Mouse (Mus musculus): Measurements from ENCODE around the gene Cdc26. TPM values are rescaled to one million over a fixed set of nuclear protein-coding genes. Genes with fewer than 3 reads are reported as not detected.

The Cdc26 gene
- total RNA-seq, 2 experiments from 2014 or later, result 94.2 to 102 TPM

DNA sequence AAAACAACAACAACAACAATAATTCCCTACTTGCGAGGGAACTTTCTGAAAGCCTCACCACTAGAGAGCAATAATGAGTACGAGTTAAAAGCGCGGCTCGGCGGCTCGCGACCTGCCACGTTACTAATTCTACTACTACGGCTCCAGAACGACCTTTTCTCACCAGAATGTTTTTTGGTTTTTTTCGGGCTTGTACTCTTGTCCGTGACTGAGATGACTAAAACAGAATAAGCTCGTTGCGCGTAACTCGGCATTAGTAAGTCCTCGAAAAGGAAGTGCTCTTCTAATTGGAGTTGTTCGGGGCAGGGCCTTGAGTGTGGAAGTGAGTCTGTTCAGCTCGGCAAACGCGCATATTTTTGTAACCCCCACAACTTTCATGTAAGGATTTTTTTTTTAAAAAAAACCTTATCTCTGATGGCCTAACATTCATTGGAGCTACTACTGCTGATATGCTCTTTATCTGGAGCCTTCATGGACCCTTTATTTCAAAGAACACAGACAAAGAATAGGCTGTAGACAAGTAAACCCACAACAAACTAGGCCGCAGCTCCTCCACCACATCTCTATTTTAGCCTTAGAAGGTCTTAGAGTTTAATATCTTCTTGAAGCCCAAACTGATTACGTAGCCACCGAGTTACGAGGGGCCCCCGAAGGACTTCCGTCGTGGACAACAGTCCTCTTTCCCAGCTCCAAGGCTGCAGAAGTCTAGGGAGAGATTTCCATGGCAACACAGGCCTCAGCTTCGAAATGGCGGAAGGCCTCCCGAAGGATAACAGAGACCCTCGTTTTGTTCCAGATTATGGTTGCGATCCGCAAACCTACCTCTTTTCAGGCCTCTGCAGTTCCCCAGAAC is 486 bp downstream of the Cdc26 start:
- peak in 1 of 2 experiments; percentile 26 for DNase-seq (ENCODE audit: low spot score in 2 of 2)

DNA sequence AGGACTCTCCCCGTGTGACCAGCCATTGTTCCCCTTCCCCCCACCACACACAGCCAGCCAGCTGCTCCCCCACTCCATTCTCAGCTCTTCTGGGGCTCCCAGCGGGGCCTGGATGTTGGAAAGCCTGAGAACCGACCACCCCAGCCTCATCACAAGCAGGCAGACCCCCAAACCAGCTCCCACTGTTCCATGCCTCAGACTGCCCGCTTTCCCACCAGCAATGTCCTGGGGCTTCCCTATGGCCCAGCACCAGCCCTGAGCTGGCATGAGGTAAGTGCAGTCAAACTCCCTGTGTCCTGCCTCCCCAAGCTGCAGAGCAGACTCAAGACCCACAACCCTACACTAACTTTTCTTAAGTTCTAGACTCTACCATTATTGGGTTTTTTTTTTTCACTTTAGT is 2.3 kb downstream of the Cdc26 start:
- DNase-seq (ENCODE audit: low spot score in 2 of 2), result no peak

DNA sequence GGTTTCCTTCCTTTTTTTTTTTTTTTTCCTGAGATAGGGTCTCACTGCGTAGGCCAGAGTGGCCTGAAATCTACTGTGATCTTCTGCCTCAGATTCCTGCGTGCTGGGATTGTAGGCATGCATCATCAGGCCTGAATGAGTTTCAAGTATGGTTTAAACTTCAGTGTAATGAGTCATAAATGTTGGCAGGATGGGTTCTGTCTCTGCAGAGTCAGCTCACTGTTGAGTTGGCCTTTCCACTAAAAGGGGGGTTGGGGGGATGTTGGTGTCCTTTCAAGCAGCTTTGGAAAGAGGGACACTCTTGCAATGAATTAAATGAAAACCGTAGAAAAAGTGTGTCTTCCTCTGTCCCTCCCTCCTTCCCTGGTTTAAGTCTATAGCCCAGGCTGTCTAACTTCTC is 9.5 kb downstream of the Cdc26 start:
- DNase-seq (ENCODE audit: low spot score in 2 of 2), result no peak

DNA sequence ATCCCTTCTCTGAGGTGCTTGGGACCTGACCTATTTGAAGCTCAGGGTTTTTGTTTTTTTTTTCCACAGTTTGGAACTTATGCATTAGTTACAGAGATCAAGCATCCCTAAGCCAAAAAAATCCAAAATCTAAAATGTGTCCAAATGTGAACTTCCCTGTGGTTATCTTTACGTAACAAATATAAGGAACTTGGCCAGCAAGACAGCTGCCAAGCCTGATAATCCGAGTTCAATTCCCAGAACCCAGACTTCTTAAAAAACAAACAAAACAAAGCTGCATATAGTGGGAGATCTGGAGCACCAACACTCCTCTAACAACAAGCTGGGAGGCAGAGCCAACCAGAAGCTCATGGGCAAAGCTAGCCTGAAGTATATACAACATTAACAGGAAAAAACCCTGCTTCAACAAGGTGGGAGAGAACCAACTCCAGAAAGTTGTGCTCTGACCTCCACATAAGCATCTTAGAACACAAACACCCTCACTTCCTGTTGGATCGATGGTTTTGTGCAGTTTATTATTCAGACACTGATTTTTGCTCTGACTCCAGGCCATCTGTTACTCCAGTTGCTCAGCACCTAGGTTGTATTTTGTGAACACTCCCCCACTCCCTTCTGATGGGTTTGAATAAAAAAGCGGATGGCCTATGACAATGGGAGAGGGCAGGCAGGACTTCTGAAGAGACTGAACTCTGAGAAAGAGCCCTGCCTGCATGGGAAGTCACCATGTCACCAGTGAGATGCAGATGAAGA is 10.7 kb downstream of the Cdc26 start:
- DNase-seq (ENCODE audit: low spot score in 2 of 2), result no peak

GRCm38 (mm10) chr4:62395806-62396205 is 12.6 kb downstream of the Cdc26 start:
- no peak for DNase-seq (ENCODE audit: low spot score in 2 of 2)

DNA sequence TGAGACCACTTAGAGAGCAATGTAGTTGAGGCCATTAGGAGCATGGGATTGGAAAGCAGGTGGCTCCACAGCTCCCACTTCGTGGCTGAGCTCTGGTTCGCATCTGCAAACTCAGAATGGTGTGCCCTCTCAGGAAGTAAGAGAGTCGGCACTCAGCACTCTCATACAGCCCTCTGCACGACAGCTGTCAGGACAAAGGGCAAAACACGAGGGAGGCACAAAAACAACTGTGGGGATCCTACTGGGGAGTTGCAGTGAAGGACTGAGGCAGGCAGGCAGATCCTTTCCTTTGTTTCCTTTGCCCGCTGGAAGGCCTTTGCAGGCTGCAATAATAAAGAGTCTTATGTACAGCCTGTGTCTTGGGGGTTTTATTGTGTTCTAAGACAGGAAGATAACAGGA is 15.0 kb downstream of the Cdc26 start:
- no peak for DNase-seq (ENCODE audit: low spot score in 2 of 2)

GRCm38 (mm10) chr4:62391892-62392291 is 16.6 kb downstream of the Cdc26 start:
- DNase-seq (ENCODE audit: low spot score in 2 of 2), result no peak

- no peak for DNase-seq (ENCODE audit: low spot score in 2 of 2)
Measured at GRCm38 (mm10) chr4:62389592-62390512, 18.6 kb downstream of the Cdc26 start.

DNA sequence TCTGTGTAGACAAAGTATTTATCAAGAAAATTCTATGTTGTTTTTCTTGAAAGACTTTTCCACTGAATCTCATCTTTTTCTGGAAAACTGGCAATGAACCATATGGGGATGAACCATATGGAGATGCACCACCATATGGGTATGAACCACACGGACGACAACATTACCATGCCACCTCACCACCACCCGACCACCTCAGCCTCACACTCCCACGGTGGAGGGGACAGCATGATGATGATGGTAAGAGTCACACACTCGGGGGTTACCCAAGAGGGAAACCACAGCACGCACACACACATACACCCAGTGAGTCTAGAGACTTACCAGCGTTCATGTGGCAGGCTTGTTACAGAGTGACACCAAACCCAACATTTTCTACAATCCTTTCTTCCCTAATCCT is 23.0 kb downstream of the Cdc26 start:
- no peak for DNase-seq (ENCODE audit: low spot score in 2 of 2)

- DNase-seq (ENCODE audit: low spot score in 2 of 2), result no peak
Measured at GRCm38 (mm10) chr4:62384159-62384558, 24.3 kb downstream of the Cdc26 start.

DNA sequence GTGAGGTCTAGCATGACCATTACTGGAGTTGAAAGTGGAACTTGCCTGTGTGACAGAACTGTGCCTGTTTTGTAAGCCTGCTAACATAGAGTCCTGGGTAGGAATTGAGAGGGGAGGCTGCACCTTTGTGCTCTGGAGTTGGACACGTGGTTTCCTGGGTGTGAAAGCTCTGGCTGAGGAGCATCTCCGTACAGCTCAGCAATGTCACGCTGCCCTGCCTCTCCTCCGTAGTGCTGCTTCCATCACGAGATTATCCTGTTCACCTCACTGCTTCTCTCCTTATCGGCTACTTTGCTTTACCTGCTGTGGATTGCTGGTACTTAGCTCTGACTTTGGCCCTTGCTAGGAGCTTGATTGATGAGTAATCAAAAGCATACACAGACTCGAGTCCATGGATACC is 24.7 kb downstream of the Cdc26 start:
- no peak for DNase-seq (ENCODE audit: low spot score in 2 of 2)

DNA sequence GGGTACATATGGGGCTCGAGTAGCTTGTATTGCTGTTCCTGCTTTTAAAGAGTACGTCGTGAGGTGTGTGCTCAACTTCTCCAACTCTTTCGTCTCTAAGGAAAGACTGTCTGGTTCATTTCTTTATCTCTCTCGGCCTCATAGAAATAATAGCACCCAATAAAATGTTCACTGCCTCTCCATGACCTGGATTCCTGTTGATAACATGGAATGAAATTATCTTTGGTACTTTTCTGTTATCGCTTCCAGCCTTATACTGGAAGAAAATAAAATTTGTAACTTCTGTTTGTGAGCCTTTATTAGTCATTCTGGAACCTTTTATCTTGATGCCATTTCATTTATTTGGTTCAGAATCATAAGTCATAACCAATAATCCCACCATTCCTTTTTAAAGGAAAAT is 25.2 kb downstream of the Cdc26 start:
- no peak for DNase-seq (ENCODE audit: low spot score in 2 of 2)

DNA sequence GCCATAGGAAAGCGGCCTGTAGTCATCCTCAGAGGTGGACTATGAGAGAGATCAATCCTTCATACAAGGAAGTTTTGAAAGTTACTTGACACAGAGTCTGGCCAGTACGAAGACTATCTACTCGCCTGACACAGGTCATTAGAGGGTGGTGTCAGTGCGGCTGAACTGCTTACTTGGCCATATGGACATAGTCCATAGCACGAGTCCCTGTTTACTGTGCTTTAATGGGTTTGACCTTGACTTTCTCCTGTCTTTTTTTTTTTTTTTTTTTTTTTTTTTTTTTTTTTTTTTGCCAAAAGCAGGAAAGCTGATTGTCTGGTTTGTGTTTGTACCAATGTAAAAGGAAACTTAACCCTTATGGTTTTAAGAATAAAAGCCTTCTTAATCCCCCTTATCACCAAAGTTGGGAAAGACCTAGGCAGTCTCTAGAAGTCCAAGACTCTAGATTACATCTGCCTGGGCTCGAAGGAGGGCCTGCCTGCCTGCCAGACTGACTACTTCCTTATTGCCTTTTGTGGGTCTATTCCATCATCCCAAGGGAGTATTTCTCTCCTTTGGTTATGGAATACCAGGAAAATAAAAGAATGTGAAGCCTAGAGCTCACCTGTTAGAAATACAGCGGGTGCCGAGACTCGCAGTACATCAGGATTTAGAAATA is 28.6 kb downstream of the Cdc26 start:
- DNase-seq (ENCODE audit: low spot score in 2 of 2), result no peak

GRCm38 (mm10) chr4:62376123-62376522 is 32.3 kb downstream of the Cdc26 start:
- DNase-seq (ENCODE audit: low spot score in 2 of 2), result no peak

DNA sequence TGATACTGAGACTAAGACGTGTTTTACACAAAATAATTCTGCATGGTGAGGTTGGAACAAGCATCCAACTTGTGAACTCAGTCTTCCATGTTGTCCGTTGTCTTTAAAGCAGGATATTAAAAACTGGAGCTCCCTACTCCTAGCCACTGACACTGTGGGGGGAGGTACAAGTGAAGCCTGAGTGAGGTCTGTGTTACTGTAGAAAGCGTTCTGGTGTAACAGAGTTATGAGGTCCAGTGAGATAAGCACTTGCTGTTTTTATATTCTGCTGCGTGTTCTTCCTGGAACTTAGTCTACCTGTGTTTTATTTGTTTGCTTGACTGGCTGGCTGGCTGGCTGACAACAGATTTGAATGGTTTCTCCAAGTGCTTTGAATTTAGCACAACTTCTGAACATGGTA is 34.1 kb downstream of the Cdc26 start:
- DNase-seq (ENCODE audit: low spot score in 2 of 2), result no peak

DNA sequence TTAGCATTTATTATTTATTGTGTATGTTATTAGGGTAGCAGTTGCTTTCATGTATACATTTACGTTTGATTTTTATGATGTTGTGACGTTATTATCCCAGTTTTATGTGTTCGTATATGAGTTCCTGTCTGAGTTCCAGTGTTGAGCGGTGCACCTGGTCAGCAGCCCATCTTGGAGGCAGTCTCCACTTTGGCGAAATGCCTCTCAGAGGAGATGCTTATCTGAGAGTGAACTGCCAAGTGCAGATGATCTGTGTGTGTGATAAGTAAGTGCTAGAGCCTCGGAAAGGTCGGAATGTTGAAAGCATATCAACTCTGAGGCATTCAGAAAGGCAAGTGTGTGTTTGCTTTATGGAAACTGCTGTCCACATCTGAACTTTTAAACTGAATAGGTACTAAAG is 34.8 kb downstream of the Cdc26 start:
- DNase-seq (ENCODE audit: low spot score in 2 of 2), result no peak

- no peak for DNase-seq (ENCODE audit: low spot score in 2 of 2)
Measured at GRCm38 (mm10) chr4:62372818-62373520, 35.5 kb downstream of the Cdc26 start.

DNA sequence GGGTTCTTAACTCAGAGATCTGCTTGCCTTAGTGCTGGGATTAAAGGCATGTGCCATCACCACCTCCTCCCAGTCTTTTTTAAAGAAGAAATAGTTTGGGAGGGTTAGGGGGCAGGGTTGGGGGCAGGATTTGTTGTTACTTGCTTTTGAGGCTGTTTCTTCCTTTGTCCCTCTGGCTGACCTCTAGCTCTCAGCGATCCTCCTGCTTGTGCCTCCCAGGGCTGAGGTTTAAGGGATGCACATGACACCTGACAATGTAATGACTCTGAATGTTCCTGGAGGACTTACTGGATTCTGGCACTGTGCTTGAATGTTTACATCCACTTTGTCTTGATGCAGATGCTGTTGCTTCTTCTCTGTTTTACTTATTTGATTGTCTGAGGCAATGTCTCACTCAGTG is 36.0 kb downstream of the Cdc26 start:
- no peak for DNase-seq (ENCODE audit: low spot score in 2 of 2)

DNA sequence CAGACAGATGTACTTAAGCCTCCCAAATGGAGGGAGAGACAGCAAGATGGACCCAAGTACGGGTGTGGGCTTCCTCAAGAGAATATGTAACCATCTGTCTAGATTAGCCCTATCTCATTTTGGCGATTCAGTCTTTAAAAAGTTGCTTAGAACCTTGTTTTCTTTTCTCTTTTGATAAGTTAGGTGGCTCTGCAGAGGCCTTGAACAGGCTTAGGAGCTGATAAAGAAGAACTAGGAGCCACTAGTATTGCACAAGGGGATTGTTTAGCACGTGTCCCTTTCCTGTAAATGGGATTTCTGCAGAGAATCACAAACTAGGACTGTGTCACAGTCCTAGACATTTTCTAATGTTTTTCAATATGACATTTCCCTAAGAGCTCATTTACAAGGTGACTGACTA is 39.4 kb downstream of the Cdc26 start:
- DNase-seq (ENCODE audit: low spot score in 2 of 2), result no peak

DNA sequence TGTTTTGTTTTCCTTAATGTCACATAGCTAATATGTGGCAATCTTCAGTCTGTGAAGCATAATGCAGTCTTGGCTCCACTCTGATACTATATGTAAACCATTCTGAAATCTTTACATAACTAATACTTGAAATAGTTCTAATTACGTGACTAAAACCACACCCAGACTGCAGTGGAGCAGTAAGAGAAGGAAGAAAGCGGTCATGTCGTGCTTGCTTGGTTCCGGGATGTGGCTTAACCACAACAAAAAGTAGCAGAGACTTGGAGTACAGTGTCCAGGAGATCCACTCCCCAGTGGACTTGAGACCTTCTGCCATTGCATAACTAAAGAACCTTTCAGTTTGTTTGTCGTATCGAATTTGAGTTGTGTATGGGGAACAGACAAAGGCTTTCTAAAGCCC is 40.9 kb downstream of the Cdc26 start:
- no peak for DNase-seq (ENCODE audit: low spot score in 2 of 2)
